ENCODE assay signal across 7 mouse cellular contexts in genomic region chr2:14073362-14074220, GRCm38 (mm10). TPM values are rescaled to one million over a fixed set of nuclear protein-coding genes. Genes with fewer than 3 reads are reported as not detected.
A peak's percentile ranks its signal among the peaks of the same experiment; 100 is the strongest.
DNase-seq lines count a peak whose midpoint lies in the region; ATAC-seq lines count a peak whose summit lies in the region.

TSS of gene Stam (plus strand) at chr2:14074098.

- H3K9me3 ChIP-seq in embryonic facial prominence, embryonic 12.5 days, result no peaks in the 10 kb centered on the region
- no peaks in the 10 kb centered on the region for H3K9me3 ChIP-seq in limb, embryonic 11.5 days (ENCODE audit: control insufficient read depth, low read length)
- no peaks in the 10 kb centered on the region for H3K9me3 ChIP-seq in midbrain, embryonic 14.5 days (ENCODE audit: control insufficient read depth, low read length)

- H3K9ac ChIP-seq in embryonic facial prominence, embryonic 12.5 days, result peak within 1 kb of the TSS; percentile 89
- peak within 1 kb of the TSS; percentile 85 for H3K9ac ChIP-seq in limb, embryonic 11.5 days (ENCODE audit: low read length)
- peak within 1 kb of the TSS; percentile 96 for H3K9ac ChIP-seq in midbrain, embryonic 14.5 days (replicated peaks; ENCODE audit: low read length)

- H3K27ac ChIP-seq in embryonic facial prominence, embryonic 12.5 days, result peak within 1 kb of the TSS; percentile 92
- peak within 1 kb of the TSS; percentile 84 for H3K27ac ChIP-seq in limb, embryonic 11.5 days (replicated peaks; ENCODE audit: low read depth, low read length)
- peak within 1 kb of the TSS; percentile 98 for H3K27ac ChIP-seq in midbrain, embryonic 14.5 days (replicated peaks; ENCODE audit: low read depth, low read length)

- H3K4me2 ChIP-seq in embryonic facial prominence, embryonic 12.5 days (replicated peaks), result peak within 1 kb of the TSS; percentile 54
- H3K4me2 ChIP-seq in limb, embryonic 11.5 days (ENCODE audit: low read depth, severe bottlenecking), result peak within 1 kb of the TSS; percentile 72
- peak within 1 kb of the TSS; percentile 62 for H3K4me2 ChIP-seq in midbrain, embryonic 14.5 days (ENCODE audit: low read length)

- peak; percentile 98 for ATAC-seq in embryonic facial prominence, embryonic 12.5 days (ENCODE audit: insufficient number of reproducible peaks, insufficient read depth, low FRiP score, low TSS enrichment)
- peak; percentile 97 for ATAC-seq in limb, embryonic 11.5 days (ENCODE audit: insufficient number of reproducible peaks, low FRiP score, low TSS enrichment, low read depth)
- ATAC-seq in midbrain, embryonic 14.5 days (ENCODE audit: low FRiP score, low TSS enrichment), result peak; percentile 97

- WGBS in embryonic facial prominence, embryonic 12.5 days, result under 1% methylated on average over 50 of the region's 50 CpGs
- under 1% methylated on average over 42 of the region's 50 CpGs for WGBS in limb, embryonic 11.5 days
- WGBS in midbrain, embryonic 14.5 days, result under 1% methylated on average over 50 of the region's 50 CpGs

- no peaks in the 10 kb centered on the region for H3K27me3 ChIP-seq in embryonic facial prominence, embryonic 12.5 days
- no peaks in the 10 kb centered on the region for H3K27me3 ChIP-seq in limb, embryonic 11.5 days (ENCODE audit: control insufficient read depth, insufficient read depth, low read length)
- no peaks in the 10 kb centered on the region for H3K27me3 ChIP-seq in midbrain, embryonic 14.5 days (ENCODE audit: control insufficient read depth, insufficient read depth, low read length)

- no peaks in the 10 kb centered on the region for H3K36me3 ChIP-seq in embryonic facial prominence, embryonic 12.5 days
- H3K36me3 ChIP-seq in limb, embryonic 11.5 days (ENCODE audit: control insufficient read depth, insufficient read depth, low read length), result no peaks in the 10 kb centered on the region
- no peaks in the 10 kb centered on the region for H3K36me3 ChIP-seq in midbrain, embryonic 14.5 days (ENCODE audit: control insufficient read depth, insufficient read depth, low read length)

- peak within 1 kb of the TSS; percentile 83 for H3K4me3 ChIP-seq in embryonic facial prominence, embryonic 12.5 days
- peak within 1 kb of the TSS; percentile 71 for H3K4me3 ChIP-seq in limb, embryonic 11.5 days (ENCODE audit: low read depth, low read length)
- peak within 1 kb of the TSS; percentile 69 for H3K4me3 ChIP-seq in midbrain, embryonic 14.5 days (replicated peaks; ENCODE audit: low read depth, low read length)

- peak; percentile 90 for DNase-seq in adrenal gland, postnatal 25 days
- peak; percentile 99 for DNase-seq in heart, adult 11 months
- DNase-seq in kidney, adult 18-20 months, result peak; percentile 92
- DNase-seq in limb, embryonic 11.5 days (ENCODE audit: low spot score), result peak; percentile 94
- DNase-seq in midbrain, embryonic 14.5 days, result peak; percentile 95
- DNase-seq in spleen, adult 18-20 months, result peak; percentile 72 to 90

- H3K4me1 ChIP-seq in embryonic facial prominence, embryonic 12.5 days, result peaks cover 13% of the 10 kb centered on the region
- 0 out of 2 replicates have a peak, but pooled peaks cover 12% of the 10 kb centered on the region for H3K4me1 ChIP-seq in limb, embryonic 11.5 days (ENCODE audit: control insufficient read depth, insufficient read depth, low read length)
- H3K4me1 ChIP-seq in midbrain, embryonic 14.5 days (ENCODE audit: control insufficient read depth, insufficient read depth, low read length), result peaks cover 19% of the 10 kb centered on the region

RNA-seq across cellular contexts. Expression of gene Stam, which starts in this region (rescaled TPM):
- total RNA-seq in adrenal gland, postnatal 25 days (2021), result 37.4 and 46.8 TPM in 2 replicates
- polyA plus RNA-seq in embryonic facial prominence, embryonic 12.5 days (2016; fragmentation: Nextera tagmentation; extraction: Ambion mirVana), result 77.4 and 78.7 TPM in 2 replicates
- polyA plus RNA-seq in limb, embryonic 11.5 days (2014; fragmentation: Nextera tagmentation; extraction: Ambion mirVana), result 83.0 and 86.8 TPM in 2 replicates
- 138 and 141 TPM in 2 replicates for polyA plus RNA-seq in midbrain, embryonic 14.5 days (2014; fragmentation: Nextera tagmentation; extraction: Ambion mirVana)

Comparison
In these comparisons a context has a peak if more than half of its experiments do, and no peak if none do; other contexts are left out.
1. Peak in every context shown above with its lines: DNase-seq, ATAC-seq, H3K4me3 ChIP-seq and H3K27ac ChIP-seq.